Mouse (Mus musculus) E14TG2a.4 (cell line): Measurements from ENCODE around the gene Ppp6r2.

ENCODE experiments used
- CTCF ChIP-seq: conservative IDR thresholded peaks from 2 replicates; pipeline ENCODE4 v1.5.1; 2014; ENCODE audit warnings: low read length
- POU5F1 ChIP-seq: IDR thresholded peaks from 2 replicates; pipeline ENCODE4 v1.6.1; 2014; ENCODE audit warnings: low read length, borderline replicate concordance

DNA sequence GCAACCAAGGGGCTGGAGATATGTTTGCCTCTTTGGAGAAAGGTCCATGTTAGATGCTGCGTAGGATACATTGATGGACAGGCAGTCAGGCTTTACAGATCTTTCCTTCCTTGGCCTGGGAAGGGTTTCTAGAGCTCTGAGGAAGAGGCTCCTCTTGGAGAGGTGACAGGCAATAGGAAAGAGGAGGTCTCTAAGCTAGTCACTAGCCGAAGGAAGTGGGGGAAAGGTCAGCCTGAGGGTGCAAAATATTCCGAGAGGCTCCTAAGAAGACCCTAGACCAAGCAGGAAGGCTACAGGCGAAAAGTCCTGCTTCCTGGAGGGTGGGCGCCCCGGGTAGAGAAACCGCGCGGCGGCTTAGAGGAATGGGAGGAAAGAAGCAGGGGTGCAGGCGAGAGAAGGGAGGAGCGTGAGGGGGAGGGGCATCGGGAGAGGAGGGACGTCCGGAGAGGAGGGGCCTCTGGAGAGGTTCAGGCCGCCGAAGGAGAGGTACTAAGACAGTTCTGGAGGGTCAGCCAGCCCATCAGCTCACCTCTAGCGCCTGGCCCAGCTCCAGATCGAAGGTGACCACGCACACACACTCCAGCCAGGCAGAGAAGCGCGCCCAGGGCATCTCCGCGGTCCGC, 15.6 kb upstream of the Ppp6r2 start:
- no peak for TF ChIP-seq CTCF
- no peak for TF ChIP-seq POU5F1
